In genomic region chr5:117566051-117566665, GRCm38 (mm10) we compare ENCODE assay signal across 12 mouse cellular contexts.
DNase-seq lines count a peak whose midpoint lies in the region; ATAC-seq lines count a peak whose summit lies in the region.
"Had no signal": no experiment of that assay in that cellular context is flagged by ENCODE, and none has a peak within 500 bp of the region (broad histone marks: within the 10 kb centered on the region; RNA-seq: fewer than 3 reads in every experiment).

No protein-coding gene starts in this region.

- H3K27me3 ChIP-seq in heart, embryonic 15.5 days: no peaks in the 10 kb centered on the region

- H3K4me2 ChIP-seq in heart, embryonic 15.5 days: no peak overlapping the region

- 0 out of 2 replicates have a peak, but pooled peaks have one; percentile 39 for ATAC-seq in heart, embryonic 15.5 days (replicated peaks; ENCODE audit: insufficient number of reproducible peaks, insufficient read depth, low FRiP score, low read depth)
- ATAC-seq in inflammation-experienced regulatory T-cells, adult 6 months: no peak

- peak; percentile 15 to 58 for DNase-seq in adrenal gland, adult (ENCODE audit: inconsistent age in 2 of 2, low spot score in 1 of 2)
- DNase-seq in adrenal gland, adult 18-20 months (ENCODE audit: low spot score in 2 of 2): no peak
- DNase-seq in heart, adult 9 months (ENCODE audit: low spot score in 2 of 2): no peak
- peak; percentile 33 for DNase-seq in adrenal gland, postnatal 14 days
- DNase-seq in layer of hippocampus, adult 9-11 months: peak; percentile 61
- no peak for DNase-seq in right cerebral cortex, adult 18-20 months
- DNase-seq: heart, adult 18-20 months; kidney, adult 8-10 months; lung, postnatal 10 days had no signal

- no peaks in the 10 kb centered on the region for H3K4me1 ChIP-seq in heart, embryonic 15.5 days (replicated peaks)
- H3K4me1 ChIP-seq: embryonic facial prominence, embryonic 10.5 days had no signal

- no peak overlapping the region for H3K9ac ChIP-seq in heart, embryonic 15.5 days

- no peaks in the 10 kb centered on the region for H3K9me3 ChIP-seq in heart, embryonic 15.5 days (replicated peaks)
- H3K9me3 ChIP-seq: embryonic facial prominence, embryonic 10.5 days had no signal

- whole genome bisulfite sequencing in heart, embryonic 15.5 days: 63% methylated on average over 12 of the region's 12 CpGs

- no peaks in the 10 kb centered on the region for H3K36me3 ChIP-seq in heart, embryonic 15.5 days
- H3K36me3 ChIP-seq: embryonic facial prominence, embryonic 10.5 days had no signal

- H3K27ac ChIP-seq in heart, embryonic 15.5 days: no peak overlapping the region
- H3K27ac ChIP-seq: embryonic facial prominence, embryonic 10.5 days had no signal

- H3K4me3 ChIP-seq in heart, embryonic 15.5 days: no peak overlapping the region
- H3K4me3 ChIP-seq: embryonic facial prominence, embryonic 10.5 days had no signal

Comparison
In these comparisons a context has a peak if more than half of its experiments do, and no peak if none do; other contexts are left out.
1. DNase-seq: peak in adrenal gland, adult (2 of 2), adrenal gland, postnatal 14 days (single experiment) and layer of hippocampus, adult 9-11 months (single experiment); none in adrenal gland, adult 18-20 months (0 of 2), heart, adult 9 months (0 of 2) and right cerebral cortex, adult 18-20 months (single experiment).